Mouse (Mus musculus): ENCODE data around the gene Itk.
"Not testable (repeated sequence)": the region's sequence is repeated elsewhere in the genome, so short reads cannot be mapped to it uniquely, and the experiment has no call there.

Gene Itk

DNA sequence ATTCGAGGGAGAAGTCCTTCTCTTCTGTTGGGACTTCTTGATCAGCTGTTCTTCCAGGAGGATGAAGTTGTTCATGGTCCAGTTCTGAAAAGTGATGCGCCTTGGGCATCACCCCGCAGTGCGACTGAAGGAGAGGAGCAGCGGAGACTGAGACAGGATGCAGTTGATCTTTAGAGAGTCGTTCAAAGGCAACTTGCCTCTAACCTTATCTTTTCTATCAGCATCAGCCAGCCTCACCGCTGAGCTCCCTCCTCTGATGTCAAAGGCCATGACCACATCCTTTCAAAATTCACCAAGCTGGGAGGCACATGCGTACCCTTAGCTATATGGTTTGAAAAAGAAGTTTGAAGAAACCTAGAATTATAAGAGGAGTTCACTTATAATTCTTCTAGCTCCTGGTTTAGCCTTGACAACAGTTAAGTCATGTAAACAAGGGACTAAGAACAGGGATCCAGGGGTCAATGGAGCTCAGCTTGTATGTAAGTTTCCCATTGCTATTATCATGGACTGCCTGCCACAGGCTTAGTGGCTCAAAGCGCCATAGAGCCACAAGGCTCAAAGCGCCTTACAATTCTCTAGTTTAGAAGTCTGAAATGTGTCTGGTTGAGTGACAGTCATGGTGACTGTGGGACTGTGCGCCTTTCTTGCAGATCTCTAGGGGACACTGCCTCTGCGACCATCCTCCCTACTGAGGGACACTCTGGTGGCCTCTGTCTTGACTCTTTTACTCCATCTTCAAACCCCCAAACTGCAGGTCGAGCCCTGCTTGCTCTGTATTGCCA, at the start of gene Itk:
TSS of gene Itk (minus strand) at position 180 of the 782 bp plus-strand sequence.
- DNase-seq (ENCODE audit: low read depth), result no peak

DNA sequence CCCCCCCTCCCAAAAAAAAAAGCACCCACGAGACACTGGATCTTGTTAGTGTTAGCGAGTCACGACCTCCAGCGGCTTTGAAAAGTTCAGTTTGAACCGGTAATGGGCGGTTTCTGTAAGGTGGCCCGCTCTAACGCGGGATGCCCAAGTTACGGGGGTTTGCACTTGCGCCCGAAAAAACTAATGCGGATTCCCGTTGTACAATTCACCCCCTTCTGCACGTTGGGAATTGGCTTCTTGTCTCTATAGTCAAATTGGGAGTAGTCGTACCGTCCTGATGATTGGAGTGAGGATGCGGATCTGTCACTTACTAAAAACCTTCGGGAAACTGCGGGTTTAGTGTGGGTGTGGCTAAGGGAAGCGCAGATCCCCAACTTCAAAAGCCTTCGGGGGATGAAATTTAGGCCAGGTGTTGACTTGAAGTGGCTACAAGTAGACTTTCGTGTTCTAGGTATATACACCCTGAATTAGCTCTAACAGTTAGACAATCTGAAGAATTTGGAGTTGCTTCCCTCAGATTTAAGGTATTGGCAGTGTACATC, 48.2 kb upstream of the Itk start:
- no peak for DNase-seq (ENCODE audit: low read depth)

DNA sequence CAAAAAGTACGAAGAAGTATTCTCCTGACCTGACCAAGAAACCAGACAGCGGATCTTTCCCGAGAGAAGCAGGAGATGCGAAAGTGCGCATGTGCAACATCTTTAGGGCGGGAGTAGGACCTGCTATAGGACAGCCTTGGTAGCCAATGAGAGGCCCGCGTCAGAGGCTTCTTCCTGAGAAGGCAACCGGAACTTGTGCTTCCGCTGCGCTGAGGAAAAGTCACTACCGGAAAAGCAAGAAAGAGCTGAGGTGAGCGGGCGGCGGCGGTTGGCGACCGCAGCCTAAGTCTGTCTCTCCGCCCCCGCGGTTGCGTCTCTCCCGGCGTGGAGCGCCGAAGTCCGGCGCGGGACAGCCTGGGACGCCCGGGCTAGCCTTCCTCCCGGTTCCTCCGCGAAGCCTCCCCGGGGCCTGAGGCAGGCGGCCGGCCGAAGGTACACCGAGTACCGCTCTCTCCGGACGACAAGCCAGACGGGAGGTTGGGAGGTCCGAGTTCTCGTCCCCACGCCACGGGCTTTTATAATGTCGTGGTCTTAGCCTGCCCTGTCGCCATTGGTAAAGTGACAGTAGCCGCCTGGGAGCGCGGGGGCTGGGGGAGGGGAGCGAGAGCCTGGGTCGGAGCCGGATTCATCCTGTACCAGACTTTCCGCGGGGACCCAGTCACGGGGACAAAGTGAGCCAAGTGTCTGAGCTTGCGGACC, 47.6 kb upstream of the Itk start, which contains the start of gene Med7:
TSS of gene Med7 (plus strand) at position 166 of the 699 bp plus-strand sequence.
- DNase-seq (ENCODE audit: low read depth), result peak; percentile 93

DNA sequence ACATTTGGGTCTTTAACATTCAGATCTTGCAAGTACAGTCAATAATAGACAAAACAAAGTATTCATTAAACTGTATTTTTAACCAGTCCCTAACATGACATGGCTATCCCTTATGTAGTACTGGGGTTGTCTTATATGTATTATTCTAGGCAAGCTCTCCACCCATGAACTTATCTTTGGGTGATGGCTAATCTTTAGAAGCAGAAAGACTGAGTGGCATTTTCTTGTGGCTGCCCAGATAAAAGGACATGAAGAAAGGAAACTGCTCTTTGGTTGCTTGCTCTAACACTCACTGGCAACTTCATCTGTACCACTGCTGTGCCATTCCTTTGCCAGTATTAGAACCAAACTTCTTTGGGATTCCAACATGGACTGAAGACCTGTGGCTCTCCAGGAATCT, 46.0 kb upstream of the Itk start:
- DNase-seq (ENCODE audit: low read depth), result no peak

DNA sequence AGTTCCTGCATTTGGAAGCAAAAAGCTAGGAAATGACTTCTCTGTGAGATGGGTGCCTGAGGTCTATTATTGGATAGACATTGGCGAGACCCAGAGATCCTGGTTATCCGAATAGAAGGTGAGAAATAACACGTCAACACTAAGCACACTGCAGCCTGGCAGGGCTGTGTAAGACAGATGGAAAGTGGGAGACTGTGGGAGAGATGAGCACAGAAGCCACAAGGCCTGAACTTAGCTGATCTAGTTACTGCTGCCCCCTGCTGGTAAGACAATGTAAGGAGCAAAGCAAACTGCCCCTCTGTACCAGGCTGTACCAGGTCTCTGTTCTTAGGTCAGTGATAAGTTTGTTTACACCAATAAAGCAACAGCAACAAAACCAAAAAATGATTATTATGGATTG, 41.8 kb upstream of the Itk start:
- DNase-seq (ENCODE audit: low read depth), result peak; percentile 77

DNA sequence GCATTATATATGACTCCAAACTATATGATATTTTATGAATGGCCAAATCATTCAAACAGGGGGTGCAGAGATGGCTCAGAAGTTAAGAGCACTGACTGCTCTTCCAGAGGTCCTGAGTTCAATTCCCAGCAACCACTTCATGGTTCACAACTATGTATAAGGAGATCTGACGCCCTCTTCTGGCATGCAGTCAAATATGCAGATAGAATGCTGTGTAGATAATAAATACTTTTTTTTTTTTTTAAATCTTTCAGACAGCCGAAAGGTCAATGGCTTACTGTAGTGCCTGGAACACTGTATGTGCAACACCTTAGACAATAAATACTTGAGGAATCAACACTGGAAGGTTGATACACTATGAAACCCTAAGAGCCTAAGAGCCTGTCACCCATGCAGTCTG, 40.8 kb upstream of the Itk start:
- DNase-seq (ENCODE audit: low read depth), result no peak

DNA sequence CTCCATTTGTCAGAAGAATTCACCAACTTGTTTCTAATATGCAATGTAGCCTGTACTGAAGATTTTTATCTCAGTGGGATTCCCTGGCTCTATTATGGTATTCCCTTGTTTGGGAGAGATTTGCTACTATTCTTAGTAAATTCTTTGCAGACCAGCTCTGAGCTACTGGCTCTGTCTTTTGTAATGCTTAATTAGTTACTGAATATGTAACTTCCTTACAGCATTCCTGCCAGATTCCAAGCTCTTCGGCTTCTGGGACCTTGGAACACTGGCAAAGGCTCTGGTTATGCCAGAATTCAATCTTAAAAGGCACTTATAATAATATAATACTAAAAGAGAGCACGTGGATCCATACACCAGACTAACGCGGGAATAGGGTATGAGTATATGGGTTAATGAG, 38.8 kb upstream of the Itk start:
- not testable (repeated sequence) for DNase-seq (ENCODE audit: low read depth)

DNA sequence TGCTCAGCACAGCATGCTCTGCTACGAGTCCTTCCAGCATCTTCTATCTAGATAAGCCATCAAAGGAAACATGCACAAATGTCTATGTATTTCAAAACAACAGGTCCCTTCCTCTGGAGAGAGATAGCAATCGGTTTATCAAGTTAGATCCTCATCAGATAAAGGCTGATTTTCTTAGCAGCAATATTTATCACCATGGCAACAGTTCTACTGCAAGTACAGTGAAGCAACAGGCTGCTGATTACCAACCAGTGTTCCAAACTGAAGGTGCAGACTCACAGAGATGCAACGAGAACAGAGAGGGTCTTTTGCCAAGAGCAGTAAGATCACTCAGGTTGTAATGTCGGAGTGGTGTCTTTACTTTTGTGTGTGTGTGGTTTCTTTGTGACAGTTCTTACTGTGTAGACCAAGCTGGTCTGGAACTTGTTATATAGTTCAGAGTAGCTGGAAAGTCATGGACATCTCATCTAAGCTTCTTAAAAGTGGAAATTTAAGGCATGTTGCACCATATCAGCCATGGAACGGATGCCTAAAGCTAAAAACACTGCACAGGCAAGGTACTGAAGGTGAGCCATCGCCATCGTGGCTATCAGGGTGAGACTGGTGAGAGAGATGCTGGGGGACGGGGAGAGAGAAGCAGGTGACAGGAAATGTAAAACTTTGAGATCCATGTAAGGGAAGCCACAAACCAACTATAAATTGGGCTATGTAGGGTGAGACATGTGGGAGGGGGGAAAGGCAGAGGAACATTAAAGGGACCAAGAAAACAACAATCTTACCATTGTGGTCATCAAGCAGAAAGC, 32.0 kb upstream of the Itk start:
- no peak for DNase-seq (ENCODE audit: low read depth)

DNA sequence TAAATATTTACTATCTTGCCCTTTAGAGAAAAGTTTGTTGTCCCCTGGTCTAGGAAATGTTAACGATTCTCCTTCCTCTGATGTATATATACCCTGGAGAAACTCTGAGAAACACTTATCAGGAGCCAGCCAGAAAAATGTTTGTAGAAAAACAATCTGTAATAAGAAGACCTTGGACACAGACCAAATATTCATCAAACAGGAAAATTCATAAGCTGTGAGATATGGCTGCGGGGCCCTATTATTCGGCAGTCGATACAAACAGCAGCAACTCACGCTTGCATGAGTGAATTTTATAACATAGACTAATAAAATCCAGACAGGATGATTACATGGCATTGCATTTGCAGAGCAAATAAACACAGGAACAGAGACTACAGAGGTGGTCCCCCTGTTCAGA, 29.5 kb upstream of the Itk start:
- DNase-seq (ENCODE audit: low read depth), result no peak

DNA sequence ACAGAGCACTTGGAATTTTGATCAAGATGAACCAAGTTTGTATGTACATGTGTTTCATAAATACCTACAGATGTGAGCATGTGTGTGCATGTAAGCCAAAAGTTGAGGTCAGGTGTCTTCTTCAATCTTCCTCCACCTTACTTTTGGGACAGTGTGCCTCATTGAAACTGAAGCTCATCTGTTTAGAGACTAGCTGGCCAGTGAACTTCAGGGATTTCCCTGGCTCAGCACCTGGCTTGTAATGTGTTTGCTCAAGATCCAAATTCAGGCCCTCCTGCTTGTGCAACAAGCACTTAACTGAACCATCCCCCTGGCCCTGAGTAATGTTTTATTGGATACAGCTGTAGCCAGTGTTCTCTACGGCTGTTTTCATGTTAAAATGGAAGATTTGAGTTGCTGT, 29.1 kb upstream of the Itk start:
- DNase-seq (ENCODE audit: low read depth), result no peak

DNA sequence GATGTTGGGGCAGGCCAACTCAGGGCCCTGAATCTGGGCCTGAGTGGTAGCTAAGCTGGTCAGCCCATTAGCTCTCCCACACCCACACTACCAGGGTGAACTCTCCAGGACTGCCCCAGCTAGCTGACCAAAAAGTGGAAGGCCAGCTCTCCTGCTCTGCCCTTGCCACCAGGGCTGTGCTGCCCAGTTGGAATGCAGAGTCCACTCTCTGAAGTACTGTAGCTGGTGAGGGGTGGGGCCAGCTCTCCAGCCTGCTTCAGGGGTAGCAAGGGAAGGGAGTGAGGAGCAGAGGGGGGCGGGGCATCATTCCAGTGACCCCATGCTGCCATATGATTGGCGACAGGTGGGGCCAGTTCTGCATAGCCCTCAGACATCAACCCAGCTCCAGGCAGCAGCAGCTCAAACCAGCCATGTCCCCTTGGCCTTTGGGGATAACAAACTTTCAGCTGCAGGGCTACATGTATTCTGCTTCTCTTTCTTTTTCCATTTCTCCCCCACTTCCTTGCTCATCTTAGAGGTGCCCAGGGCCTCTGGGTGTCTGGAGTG, 20.8 kb upstream of the Itk start:
- DNase-seq (ENCODE audit: low read depth), result no peak

DNA sequence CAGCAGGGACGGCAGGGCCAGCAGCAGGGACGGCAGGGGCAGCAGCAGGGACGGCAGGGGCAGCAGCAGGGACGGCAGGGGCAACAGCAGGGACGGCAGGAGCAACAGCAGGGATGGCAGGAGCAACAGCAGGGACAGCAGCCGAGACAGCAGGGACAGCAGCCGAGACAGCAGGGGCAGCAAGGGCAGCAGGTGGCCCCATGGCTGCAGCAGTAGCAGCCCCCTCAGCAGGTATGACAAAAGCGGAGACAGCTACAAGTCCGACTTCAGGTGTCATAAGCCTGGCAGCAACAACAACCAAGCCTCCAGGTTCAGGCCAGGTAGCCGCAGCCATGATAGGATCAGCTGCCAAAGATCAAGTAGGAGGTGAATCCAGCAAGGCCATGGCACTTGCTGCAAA, 17.4 kb upstream of the Itk start:
- no peak for DNase-seq (ENCODE audit: low read depth)

DNA sequence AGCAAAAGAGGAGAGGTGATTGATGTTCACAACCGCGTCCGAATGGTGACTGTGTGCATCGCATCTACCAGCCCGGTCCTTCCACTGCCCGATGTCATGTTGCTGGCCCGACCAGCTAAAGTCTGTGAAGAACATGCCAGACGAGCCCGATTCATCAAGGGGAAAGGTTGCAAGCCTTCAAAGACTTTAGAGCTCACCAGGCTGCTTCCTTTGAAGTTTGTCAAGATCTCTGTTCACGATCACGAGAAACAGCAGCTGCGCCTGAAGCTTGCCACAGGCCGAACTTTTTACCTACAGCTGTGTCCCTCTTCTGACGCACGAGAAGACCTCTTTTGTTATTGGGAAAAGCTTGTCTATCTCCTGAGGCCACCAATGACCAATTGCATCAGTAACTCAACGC, 15.7 kb upstream of the Itk start:
- DNase-seq (ENCODE audit: low read depth), result no peak

DNA sequence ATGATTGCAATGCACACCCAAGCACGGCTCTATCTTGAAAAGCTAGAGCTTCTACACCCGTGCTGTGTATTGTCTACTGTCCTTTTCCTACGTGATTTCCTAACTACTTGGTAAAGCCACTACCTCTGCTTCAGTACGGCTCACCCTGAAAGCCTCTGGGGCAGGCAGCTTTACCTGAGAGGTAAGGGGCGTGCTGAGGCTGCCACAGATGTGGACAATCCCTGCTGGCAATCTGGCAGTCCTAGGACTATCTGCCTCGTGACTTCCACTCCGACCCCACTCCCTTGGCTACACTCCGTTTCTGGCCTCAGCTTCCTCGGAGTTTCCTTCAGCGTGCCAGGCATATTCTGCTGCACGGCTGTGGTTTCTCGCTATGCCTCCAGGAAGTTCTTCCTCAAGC, 12.2 kb upstream of the Itk start:
- DNase-seq (ENCODE audit: low read depth), result no peak

DNA sequence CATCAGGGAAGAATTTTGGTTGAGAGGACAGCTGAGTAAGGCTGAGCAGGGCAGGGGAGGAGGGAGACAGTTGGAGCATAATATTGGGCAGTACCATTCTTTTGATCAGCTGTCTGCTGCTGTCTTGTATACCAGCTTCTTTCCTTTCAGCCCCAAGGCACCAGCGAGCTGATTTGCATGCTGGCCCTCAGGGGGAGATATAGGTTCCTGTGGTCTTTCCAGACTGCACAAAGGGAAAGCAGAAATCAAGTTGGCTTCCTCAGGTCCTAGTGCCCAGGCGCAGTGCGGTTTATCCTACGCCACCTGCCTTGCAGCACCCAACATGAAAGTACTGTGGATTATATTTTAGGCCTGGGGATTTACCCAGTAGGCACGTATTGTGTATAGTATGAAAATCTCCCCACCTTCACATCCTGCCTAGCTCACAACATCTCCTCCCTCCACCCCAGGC, 9.6 kb upstream of the Itk start:
- no peak for DNase-seq (ENCODE audit: low read depth)

DNA sequence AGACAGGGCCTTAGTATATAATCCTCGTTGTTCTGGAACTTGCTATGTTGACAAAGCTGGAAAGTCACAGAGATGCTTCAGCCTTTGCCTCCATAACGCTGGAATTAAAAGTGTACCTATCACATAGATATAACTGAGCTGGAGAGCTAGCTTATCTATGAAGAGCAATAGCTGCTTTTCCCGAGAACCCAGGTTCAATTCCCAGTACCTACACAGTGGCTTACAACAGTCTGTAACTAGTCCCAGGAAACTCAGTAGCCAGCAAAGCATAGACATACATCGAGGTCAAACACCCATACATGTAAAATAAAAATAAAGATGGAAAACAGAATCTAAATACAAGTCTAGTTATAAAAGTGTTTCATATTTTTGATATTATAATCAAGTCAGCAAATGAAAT, 9.2 kb upstream of the Itk start:
- no peak for DNase-seq (ENCODE audit: low read depth)

DNA sequence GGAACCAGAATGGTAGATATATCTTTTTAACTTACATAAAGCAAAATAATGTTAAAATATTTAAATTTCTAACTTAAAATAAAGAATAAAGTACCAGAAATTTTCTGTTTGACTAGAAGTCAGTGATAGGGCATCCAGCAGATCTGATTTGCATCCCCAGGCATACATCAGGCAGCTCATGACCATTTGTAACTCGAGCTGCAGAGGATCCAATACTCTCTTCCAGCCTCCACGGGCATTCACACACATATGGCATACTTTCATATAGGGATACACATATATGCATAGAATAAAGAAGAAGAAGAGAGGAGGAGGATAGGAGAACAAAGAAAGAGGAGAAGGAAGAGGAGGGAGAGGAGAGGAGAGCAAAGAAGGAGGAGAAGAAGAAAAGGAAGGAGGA, 8.6 kb upstream of the Itk start:
- no peak for DNase-seq (ENCODE audit: low read depth)

DNA sequence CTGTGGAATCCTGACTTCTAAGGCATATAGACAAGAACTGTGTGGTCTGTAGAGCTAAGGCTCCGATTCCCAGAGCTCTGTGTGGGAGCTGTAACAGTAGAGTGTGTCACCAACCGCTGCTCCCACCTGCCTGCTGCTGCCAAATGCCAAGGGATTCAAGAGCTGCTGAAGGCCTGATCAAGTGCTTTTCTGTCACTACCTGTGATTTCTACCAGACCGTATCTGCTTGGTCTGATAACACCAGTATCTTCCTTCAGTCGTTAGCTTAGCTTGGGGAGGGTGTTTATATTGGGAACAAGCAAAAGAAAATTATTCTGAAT, 7.5 kb upstream of the Itk start:
- DNase-seq (ENCODE audit: low read depth), result no peak

DNA sequence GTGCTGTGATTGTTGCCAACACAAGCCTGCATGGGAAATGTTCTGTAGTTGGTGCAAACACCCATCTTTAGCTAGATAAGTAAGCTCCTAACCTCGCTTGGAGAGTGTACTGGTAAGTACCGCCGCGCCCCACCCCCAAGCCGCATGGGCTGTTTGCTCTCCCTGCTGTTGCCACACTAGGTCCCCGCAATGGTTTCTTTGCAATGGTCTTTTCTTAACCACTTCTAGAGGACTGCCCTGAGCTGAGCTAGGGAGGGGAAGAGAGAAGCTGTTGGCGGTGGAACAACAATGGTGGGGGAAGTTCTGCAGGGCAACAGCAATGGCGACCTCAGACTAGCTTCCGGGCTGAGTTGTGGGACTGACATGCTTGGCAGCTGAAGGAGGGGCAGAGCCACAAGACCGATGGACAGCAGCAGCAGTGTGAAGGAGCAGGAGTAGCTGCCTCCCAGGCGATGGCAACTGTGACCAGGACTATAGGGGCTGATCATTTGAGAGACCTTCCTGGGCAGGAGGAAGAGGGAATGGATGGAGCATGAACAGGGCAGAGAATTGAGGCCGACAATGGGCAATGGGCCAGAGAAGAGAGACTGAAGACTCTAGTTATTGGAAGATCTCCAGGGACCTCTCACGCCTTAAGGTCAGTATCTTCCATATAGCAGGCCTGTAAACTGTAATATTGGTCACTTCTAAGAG, 7.0 kb upstream of the Itk start, which contains the start of gene Fam71b:
TSS of gene Fam71b (plus strand) at position 393 of the 693 bp plus-strand sequence.
- DNase-seq (ENCODE audit: low read depth), result no peak

DNA sequence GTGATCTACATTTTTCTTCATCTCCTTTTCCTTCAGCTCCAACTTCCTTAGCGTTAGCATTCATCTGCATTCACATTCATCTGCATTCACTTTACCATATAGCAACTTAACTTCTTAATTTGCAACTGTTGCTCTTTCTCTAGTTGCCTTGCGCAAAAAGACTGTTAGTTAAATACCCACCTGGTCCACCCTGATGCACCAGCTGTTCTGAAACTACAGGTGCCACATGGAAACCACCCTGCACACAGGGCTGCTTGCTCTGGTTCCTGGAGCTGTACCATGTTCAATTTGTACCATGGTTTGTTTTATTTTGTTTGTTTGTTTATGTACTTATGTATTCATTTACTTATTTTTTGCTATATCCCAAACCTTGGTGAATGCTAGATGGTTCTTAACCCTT, 6.4 kb upstream of the Itk start:
- no peak for DNase-seq (ENCODE audit: low read depth)

DNA sequence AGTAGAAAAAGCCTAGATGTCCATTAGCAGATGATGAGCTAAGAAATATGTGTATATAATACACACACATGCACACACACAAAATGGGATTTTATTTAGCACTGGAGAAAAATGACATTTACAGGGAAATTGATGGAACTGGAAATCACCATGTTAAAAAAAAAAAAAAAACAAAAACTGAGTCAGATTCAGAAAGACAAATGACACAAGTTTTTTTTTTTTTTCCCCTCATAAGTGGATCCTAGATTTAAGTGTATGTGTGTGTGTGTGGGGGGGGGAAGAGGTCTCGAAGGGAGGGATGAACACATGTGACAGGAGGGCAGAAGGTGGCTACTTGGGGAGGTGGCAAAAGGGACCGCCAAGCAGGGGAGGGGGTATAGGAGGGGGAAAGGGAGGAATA, 5.8 kb upstream of the Itk start:
- DNase-seq (ENCODE audit: low read depth), result no peak

DNA sequence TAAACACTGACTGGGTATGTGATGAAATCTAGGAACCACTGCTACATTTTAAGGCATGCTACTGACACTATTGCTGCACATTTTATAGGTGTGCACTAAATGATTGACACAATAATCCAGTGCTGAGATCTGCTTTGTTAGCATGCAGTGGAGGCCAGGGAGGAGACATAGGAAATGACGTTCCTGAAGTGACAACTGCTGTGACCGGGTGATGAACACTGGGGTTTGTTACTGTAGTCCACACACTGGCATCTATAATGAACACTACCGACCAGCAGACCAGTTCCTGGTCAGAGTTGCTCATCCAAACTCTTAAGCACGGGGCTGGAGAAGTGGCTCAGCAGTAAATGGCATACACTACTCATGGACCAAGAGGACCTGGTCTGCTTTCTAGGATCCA, 4.1 kb upstream of the Itk start:
- no peak for DNase-seq (ENCODE audit: low read depth)
